Mouse (Mus musculus): ENCODE data around the gene Gm28961. TPM values are rescaled to one million over a fixed set of nuclear protein-coding genes. Genes with fewer than 3 reads are reported as not detected.
"Not testable (repeated sequence)": the region's sequence is repeated elsewhere in the genome, so short reads cannot be mapped to it uniquely, and the experiment has no call there.

The Gm28961 gene
- polyA plus RNA-seq (2016; fragmentation: Nextera tagmentation; extraction: Ambion mirVana), result not detected in 2 replicates

GRCm38 (mm10) chrY:57705397-57705796 is at the start of gene Gm28961:
Gm28961 (plus strand) TSS chrY:57705697.
- H3K27me3 ChIP-seq (ENCODE audit: poor library complexity, severe bottlenecking); H3K4me3 ChIP-seq; H3K27ac ChIP-seq; DNase-seq (ENCODE audit: extremely low spot score, low spot score); H3K9me3 ChIP-seq; H3K36me3 ChIP-seq (replicated peaks); H3K4me1 ChIP-seq: not testable (repeated sequence)
- WGBS, result no CpG with 5 or more reads among the region's 6 CpGs

Other genes starting within 250 kb of the Gm28961 start
- not detected in 2 replicates for gene Gm21943, start 172.0 kb upstream of the Gm28961 start, polyA plus RNA-seq (2016; fragmentation: Nextera tagmentation; extraction: Ambion mirVana)